Mouse (Mus musculus): ENCODE results near the gene Mthfd1.

Gene Mthfd1

DNA sequence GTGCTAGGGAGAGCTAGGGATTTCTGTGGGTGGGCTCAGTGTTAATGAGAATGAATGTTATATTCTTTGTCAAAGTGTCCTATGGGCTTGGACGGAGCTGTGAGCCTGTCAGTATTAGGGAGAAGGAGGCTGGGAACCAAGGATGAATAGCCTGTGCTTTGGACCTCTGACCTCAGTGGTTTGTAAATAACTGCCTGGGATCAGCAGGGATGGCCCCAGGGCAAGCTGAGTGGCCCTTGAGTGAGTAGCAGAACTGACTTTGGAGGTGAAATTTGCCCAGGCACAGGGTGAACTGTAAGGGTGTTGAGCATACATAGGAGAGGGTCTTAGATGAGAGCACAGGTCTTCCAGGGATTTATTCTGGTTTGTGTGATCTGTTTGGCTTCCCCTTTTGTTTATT, 8.8 kb downstream of the Mthfd1 start:
- no peak for DNase-seq (ENCODE audit: low spot score in 2 of 2)

DNA sequence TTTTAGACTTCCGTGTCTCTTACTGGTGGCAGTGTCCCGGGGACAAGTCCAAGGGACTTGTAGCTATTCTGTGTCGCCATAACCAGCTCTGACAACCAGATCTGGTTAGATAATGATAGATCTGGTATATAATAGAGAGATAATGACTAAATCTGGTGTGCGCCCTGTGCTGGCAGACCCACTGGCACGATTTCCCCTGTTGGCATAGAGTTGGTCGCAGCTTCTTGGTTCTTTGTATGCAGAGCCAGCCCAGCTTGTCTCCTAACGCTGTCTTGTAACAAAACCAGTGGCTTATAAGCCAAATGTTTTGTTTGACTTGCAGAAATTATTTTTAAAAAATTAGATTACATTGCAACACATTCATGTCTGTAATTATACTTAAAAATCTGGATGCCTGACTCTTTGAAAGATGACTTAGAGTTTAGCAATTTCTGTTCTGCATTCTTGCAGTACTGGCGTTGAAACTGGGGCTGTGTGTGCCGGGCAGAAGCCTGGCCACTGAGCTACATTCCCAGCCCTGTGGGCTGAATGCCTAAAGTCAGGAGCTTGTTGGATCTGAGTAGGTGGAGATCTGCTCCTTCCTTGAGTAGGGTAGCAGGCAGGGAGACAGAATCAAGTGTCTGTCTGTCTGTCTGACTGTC, 9.3 kb downstream of the Mthfd1 start:
- DNase-seq (ENCODE audit: low spot score in 2 of 2), result peak in 1 of 2 experiments; percentile 47

DNA sequence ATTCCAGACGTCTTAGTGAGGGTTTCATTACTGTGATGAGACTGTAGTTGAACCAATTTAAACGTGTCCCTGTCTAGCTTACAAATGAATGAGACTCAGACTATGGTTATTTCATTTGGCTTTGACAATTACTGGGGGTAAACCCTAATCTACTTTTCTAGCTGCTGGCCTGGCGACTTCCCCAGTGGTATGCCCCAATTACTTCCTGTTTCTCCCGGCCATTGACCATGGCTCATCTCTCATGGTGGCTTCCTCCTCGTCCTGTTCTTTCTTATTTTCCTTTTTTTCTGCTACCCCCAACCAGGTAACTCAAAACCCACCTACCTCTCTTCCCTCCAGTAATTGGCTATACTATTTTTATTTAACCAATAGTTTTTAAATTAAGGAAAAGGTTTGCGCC, 9.9 kb downstream of the Mthfd1 start:
- DNase-seq (ENCODE audit: low spot score in 2 of 2), result no peak

DNA sequence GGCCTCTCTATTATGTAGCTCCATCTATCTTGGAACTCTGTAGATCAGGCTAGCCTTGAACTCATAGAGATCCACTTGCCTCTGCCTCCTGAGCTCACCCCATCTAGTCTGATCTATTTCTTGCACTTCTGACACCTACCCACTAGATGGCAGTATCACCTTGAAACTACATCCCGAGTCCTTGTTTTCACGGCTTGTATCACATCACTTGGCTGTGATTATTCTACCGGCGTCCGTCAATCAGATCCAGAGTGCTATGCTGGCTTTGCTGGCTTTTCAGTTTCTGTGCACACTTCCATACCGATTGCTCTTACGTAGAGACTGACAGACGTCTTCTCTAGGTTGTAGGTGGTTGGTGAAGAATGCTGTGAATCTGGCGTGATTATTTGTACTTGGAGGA, 11.8 kb downstream of the Mthfd1 start:
- DNase-seq (ENCODE audit: low spot score in 2 of 2), result peak; percentile 34 to 58

DNA sequence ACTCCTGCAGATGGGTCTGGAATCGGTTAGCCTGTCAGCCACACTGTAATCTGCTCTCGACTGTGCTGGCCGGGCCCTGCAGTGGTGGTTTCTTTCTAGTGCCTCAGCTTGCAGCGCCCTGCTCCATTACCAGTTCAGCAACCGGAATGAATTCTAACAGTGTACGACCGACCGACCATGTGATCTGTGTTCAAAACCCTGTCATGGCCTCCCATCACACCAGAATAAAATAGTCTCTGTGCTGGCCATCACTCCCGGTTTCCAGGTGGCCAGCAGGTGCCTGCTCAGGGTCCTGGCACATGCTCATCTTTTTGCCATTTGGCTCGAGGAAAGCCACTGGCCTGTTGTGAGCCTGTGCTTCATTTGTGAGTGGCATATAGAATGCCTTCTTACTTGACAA, 13.6 kb downstream of the Mthfd1 start:
- no peak for DNase-seq (ENCODE audit: low spot score in 2 of 2)

DNA sequence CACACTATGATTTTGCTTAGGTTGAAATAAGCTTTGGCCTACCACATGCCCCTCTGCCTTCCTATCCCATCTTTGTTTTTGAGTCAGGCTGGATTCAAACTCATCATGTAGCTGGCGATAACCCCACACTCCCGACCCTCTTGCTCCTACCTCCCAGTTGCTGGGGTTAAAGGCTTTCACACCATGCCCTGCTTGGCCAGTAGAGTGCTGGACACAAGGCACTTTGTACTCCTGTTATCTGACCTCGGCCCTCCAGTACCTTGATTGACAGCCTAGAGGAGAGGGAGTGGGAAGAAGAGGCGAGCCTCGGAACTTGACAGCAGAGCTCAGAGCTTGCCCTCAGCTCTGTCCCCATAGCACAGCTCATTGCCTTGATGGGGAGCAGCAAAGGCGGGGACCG, 14.1 kb downstream of the Mthfd1 start:
- DNase-seq (ENCODE audit: low spot score in 2 of 2), result no peak

DNA sequence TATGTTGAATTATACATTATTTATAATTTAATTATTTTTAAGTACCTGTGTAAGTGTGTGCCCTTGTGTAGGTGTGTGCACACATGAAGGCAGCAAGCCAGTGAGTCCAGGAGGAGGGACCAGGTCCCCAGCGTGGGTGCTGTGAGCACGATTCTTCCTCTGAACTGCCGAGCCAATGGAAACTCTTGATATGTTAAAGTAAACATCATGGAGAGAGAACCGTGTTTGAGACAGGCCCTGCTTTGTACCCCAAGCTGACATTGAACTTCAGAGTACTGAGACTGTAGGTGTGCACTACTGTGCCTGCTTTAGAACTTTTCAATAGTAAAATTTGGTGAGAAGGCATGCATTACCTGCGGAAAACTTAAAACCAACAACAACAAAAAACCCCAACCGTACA, 16.4 kb downstream of the Mthfd1 start:
- DNase-seq (ENCODE audit: low spot score in 2 of 2), result no peak

DNA sequence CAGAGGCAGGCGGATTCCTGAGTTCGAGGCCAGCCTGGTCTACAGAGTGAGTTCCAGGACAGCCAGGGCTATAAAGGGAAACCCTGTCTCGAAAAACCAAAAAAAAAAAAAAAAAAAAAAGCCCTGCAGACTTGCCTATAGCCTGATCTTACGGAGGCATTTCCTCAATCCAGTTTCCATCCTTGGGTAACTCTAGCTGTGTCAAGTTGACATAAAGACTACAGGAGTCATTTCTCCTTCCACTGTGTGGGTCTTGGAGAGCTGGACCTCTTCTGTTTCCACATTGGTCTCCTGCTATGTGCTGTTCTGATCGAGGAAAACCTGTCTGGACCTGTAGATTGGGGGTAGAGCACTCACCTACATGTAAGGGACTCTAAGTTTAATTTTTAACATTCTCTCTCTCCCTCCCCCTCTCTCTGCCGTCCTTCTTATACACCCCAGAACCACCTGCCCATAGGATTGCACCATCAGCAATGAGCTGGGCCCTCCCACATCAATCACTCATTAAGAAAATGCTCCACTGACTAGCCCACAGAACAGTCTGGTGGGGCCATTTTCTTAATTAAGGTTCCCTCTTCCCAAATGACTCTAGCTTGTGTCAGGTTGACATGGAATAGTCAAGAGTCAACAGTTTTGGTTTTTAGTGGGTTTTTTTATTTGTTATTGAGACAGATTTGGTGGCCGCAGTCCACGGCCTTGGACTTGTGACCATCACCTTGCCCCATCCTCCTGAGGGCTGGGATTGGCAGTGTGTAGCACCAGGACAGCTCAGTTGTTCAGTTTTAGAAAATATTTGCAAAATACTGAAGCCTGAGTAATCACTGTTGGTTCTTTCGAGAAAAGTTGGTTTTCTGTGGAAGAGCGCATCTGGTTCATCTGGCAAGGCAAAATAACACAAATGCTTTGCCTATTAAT, 17.8 kb downstream of the Mthfd1 start:
- no peak for DNase-seq (ENCODE audit: low spot score in 2 of 2)

DNA sequence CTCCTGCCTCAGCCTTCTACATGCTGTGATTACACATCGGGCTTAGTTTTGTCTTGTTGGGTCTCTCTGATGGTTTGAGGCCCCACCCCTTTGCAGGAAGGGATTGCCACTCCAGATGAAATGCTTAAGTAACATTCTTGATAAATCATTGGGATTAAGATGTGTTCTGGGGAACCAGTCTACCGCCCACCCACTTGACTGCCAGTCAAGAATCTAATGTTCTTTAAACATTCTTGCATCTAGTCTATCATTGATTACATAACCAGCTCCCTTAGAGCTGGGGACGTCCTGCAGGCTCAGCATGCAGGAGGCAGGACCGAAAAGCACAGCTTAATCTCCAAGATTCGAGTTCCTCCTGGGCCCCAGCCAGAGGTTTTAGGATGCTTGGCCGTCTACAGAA, 23.1 kb downstream of the Mthfd1 start:
- no peak for DNase-seq (ENCODE audit: low spot score in 2 of 2)

DNA sequence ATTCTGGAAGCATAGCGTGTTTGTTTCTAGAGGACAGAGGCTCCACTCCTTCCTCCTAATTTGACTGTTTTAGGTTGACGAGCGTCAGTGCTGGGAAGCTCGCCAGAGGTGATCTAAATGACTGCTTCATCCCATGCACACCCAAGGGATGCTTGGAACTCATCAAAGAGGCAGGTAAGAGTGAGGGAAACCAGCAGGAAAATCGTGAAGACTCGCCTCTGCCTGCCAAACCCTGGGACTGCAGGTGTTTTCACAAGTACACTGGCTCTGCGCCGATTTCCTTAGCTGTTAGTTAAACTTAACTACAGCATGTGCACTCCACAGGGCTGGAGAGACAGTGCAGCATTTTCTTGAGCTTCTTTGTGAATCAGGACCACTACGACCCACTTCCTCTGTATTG, 25.5 kb downstream of the Mthfd1 start:
- peak; percentile 50 to 70 for DNase-seq (ENCODE audit: low spot score in 2 of 2)

DNA sequence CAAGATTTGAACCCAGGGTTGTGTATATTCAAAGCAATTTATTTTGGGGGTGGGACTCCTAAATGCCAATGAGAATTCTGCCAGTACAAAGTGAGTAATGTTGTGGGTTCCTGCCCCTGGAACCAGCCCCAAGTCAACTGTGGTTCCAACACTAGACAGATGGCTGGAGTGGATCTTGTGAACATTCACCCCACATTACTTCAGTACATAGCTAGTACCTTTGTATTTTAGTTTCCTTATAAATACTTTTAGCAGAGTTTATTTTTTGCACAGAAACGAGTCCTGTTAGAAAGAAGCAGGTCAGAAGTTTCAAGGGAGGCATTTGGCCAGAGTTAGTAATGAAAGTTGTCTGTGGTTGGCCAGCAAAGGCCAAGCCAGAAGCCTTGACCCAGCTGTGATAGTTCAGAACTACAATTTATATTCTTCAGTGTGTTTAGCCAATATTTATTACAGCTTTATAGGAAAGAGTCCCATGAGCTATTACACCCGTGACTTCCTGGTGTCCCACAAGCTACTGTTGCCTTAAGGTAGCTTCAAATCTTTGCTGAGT, 26.1 kb downstream of the Mthfd1 start:
- DNase-seq (ENCODE audit: low spot score in 2 of 2), result no peak

DNA sequence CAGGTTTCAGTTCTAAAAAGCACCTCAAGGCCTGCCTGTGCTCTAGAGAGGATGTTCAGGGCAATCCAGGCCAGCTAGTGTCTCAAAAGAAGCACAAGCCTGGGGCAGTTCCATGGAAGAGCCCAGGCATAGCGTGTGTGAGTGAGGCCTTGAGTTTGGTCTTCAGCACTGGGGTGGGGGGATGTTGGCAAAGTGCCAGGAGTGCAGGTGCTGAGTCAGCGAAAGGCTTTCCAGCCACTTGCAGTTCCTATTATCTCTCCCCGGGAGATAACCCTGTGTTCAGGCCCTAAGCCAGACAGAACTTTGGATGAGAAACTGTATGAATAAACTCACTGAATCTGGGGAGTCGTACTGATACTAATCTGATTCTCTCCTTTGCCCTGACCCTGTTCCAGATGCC, 27.0 kb downstream of the Mthfd1 start:
- DNase-seq (ENCODE audit: low spot score in 2 of 2), result no peak

DNA sequence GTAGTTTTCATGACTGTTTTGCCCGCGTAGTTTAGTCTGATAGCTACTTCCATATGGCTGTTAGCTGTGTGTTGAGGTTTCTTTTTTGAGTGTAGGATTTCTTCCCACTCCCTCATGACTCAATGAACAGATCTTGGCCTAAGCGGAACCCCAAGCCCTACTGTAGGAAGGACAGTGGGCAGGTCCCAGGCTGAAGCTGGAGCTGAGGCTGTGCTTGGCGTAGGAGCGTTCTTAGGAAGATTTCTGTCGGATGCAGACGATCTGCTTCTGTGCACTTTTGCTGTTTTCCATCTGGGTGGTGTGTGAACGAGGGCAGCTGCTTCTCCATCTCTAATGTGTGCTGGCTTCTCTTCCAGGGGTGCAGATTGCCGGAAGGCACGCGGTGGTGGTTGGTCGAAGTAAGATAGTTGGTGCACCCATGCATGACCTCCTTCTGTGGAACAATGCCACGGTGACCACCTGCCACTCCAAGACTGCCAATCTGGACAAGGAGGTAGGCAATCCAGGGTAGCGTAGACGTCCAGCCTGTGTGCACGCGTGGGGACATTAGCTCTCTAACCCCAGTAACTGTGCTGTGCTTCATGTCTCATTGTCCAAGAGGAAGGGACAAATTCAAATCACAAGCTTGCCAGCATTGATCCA, 27.6 kb downstream of the Mthfd1 start:
- no peak for DNase-seq (ENCODE audit: low spot score in 2 of 2)

DNA sequence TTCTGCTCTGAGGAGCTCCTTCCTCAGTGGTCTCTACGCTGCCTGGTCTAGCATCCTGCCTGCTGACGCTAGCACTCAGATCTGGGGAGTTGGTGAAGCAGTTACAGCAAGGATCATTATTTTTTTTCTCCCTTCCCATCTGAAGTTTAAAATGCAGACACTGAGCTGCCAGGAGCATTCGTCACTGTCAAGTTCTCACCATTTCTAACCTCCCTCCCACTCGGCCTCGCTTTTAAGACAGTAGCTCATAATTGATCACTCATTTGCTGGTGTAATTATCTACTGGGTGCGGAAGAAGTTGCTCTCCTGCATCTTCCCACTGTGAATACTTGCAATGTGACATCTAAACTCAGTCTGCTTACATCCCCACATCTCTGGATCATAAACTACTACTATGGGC, 30.3 kb downstream of the Mthfd1 start:
- DNase-seq (ENCODE audit: low spot score in 2 of 2), result no peak

DNA sequence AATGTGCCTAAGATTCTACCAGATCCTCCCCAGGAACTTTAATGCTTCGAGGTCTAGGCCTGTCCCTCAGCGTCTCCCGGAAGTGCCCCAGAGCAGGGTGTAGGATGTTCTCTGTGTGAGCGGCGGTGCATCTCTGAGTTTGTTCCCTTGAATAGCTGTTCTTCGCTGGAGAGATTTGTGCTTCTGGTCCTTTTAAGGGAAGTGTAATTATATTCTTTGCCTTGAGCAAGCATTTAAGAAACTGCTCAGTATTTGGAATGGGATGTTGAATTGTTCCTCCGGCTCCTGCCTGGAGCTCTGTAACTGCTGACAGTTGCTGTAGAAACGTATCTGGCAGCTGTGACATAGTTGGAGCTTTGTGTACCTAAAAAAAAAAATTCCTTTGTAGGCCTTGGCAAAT, 32.9 kb downstream of the Mthfd1 start:
- no peak for DNase-seq (ENCODE audit: low spot score in 2 of 2)

DNA sequence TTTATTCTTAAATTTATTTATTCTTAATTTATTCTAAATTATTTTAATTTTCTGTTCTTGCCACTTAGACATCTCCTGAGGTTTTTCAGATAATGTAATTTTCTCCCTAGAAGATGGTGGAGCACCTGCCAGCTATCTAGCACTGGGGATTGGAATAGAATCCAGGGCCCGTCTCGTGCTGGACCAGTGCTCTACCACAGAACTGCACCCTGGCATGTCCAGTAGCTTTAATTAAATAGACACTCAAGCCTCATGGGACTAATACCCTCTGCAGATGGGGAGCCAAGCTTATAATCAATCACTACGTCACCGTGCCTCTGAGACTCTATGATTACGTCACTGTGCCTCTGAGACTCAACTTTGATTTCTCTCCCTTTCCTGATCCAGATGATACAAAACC, 33.4 kb downstream of the Mthfd1 start:
- no peak for DNase-seq (ENCODE audit: low spot score in 2 of 2)

DNA sequence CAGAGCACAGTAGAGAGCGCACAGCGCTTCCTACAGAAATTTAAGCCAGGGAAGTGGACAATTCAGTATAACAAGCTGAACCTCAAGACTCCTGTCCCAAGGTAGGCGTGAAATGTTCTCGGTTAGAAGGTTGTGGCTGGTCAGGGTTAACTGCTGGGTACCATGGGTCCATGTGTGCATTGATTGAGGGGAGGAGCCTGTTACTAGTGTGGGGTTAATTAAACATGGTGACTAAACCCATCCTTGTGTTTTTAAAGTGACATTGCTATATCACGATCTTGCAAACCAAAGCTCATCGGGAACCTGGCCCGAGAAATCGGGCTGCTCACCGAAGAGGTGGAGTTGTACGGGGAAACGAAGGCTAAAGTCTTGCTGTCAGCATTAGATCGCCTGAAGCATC, 34.3 kb downstream of the Mthfd1 start:
- DNase-seq (ENCODE audit: low spot score in 2 of 2), result no peak

DNA sequence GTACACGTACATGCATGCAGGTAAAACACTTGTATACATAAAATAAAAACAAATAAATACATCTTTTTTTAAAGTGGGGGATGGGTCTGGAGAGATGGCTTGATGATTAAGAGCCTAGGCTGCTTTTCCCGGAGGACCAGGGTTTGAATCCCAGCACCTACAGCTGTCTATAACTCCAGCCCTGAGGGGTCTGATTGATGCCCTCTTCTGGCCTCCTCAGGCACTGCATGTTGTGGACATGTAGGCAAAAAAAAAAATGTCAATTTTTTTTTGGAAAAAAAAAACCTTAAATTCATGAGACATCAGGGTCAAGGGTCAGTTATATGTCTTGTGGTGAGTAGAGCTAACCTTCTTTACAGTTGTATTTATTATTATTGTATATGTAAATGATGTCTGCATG, 35.2 kb downstream of the Mthfd1 start:
- no peak for DNase-seq (ENCODE audit: low spot score in 2 of 2)

DNA sequence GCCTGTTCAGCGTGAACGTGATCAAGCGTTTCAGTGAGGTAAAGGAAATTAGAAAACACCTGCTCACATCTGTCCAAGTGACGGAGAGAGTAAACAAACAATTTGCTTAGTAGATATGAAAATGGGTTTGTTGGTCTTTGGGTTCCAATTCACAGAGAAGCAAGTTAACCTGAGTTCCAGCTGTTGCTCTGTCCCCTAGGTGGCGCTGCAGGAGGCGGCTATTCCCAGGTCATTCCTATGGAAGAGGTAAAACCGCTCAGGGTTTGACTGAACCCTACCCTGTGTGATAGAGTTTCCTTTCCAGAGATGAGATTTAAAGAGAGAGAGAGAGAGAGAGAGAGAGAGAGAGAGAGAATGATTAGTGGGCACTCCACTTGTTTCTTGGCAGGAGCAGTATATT, 38.1 kb downstream of the Mthfd1 start:
- DNase-seq (ENCODE audit: low spot score in 2 of 2), result peak; percentile 72 to 82

DNA sequence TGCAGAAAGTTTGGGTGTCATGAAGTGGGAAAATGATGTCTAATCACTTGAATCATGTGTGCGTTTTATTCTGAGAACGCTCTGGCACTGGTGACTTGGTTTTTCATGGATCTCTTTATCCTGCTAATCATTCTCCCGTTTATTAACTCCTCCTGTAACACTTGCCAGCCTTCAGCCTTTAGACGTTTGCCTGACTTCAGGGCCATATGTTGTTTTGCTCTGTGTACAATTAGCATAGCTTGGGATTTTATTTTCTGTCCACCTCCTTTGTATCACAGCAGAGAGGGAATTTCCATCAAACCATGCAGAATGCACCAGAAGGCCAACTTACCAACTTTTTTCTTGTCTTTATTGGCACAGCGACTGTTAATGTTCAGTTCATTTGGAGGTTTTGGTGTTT, 42.7 kb downstream of the Mthfd1 start:
- no peak for DNase-seq (ENCODE audit: low spot score in 2 of 2)

DNA sequence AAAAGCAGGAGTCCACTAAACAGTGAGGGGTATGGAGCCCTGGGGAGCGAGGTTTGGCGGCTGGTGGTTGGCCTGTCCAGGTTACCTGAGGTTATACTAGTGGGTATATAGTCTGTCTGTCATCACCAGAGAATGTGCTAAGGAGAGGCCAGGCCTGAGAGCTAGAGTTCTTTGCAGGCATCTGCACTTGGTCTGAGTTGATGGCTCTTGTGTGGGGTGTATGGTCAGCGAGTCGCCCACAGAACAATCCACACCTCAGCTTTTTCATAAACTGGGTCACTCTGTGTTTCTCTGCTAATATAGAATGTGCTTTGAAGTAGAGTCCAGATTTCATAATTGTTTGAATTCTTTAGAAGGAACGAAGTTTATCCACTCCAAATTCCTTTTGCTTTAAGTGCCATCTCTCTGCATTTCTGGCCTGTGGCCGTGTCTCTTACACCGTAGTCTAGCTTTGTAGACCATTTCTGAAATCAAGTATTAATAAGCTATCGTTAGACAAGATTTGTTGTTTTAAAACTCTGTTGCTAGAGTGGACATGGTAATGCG, 44.3 kb downstream of the Mthfd1 start:
- no peak for DNase-seq (ENCODE audit: low spot score in 2 of 2)

DNA sequence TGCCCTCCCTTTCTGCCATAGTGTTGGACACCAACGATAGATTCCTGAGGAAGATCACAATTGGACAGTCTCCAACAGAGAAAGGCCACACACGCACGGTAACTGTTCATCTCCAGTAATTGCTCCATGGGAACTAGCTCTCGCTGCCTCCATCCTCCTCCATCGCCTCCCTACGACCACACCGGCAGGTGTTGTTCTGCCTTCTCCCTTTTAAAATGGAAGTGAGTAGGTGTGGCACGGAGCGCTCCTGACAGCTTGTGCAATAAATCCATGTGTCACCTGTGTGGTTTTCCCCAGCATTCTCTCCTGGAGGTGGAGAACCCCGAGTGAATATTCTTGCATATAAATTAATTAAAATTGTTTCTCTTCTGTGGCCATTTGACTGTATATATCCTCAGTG, 45.3 kb downstream of the Mthfd1 start:
- DNase-seq (ENCODE audit: low spot score in 2 of 2), result peak; percentile 56 to 57

Measured in right cerebral cortex, adult 2 months (tissue).